Mouse (Mus musculus): ENCODE results near the gene Gbp7. TPM values are rescaled to one million over a fixed set of nuclear protein-coding genes. Genes with fewer than 3 reads are reported as not detected.

Gbp7 gene
- polyA plus RNA-seq, 2 experiments = 0.82 to 3.4 TPM

DNA sequence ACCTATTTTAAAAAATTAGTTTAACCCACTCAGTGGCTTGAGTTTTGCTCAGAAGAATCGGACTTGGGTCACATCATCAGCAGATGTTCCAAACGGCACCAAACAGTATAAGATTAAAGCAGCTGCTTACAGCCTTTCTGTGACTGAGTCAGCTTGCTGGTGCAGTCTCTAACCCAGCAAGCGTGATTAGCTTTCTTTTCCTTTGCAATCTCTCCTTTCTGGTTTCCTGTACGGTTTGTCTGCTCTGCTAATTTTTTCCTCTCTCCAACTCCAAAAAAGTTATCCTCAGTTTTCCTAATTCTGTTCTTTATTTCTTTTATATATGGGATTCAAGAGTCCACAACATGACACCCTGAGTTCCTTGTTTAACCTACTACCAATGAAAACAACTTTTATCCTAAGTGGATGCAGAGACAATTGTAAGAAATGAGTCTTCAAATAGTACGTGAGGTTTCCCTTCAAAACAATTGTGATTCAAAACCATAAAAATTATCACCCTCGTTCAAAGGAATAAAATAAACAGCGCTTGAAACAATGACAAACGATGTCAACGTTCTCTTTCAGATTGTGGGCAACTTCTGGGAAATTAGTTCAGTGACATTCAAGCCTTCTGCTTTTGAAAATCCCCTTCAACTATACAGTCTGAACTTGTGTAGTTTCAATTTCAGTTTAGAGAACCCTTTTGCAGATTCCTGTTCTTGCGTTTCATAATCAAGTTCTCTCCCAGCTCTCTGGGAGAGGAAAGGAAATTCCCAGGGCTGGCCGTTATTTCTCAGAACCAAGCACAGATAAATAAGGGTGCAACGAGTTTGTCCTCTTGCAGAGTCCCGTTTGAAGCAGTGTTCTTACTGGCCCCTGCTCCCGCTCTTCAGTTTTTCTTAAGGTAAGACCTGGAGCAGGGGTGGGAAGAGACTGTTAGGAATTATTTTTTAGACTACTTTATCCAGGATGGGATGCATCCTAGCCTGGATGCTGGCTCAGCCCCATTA, 33.7 kb upstream of the Gbp7 start:
- H3K4me3 ChIP-seq (replicated peaks; ENCODE audit: low read length) = no peak overlapping the region
- H3K36me3 ChIP-seq (ENCODE audit: control insufficient read depth, insufficient read depth, low read length) = no peaks in the 10 kb centered on the region
- DNase-seq (ENCODE audit: low spot score) (no peak), ATAC-seq (ENCODE audit: low FRiP score, low read depth) (no peak)
- no peaks in the 10 kb centered on the region for H3K27me3 ChIP-seq (ENCODE audit: control insufficient read depth, insufficient read depth, low read length)
- 52% methylated on average over 14 of the region's 14 CpGs for WGBS
- H3K9me3 ChIP-seq (ENCODE audit: control insufficient read depth, low read length) = no peaks in the 10 kb centered on the region
- H3K9ac ChIP-seq (ENCODE audit: low read depth, low read length, severe bottlenecking) = no peak overlapping the region
- no peak overlapping the region for H3K4me2 ChIP-seq (replicated peaks; ENCODE audit: low read depth, low read length, severe bottlenecking)
- no peak overlapping the region for H3K27ac ChIP-seq (replicated peaks; ENCODE audit: low read depth, low read length)
- no peaks in the 10 kb centered on the region for H3K4me1 ChIP-seq (ENCODE audit: control insufficient read depth, insufficient read depth, low read length)
- TF ChIP-seq POLR2A (IDR thresholded peaks at IDR 0.05; ENCODE audit: borderline replicate concordance, extremely low read depth, insufficient read depth, insufficient read length) = no peak

DNA sequence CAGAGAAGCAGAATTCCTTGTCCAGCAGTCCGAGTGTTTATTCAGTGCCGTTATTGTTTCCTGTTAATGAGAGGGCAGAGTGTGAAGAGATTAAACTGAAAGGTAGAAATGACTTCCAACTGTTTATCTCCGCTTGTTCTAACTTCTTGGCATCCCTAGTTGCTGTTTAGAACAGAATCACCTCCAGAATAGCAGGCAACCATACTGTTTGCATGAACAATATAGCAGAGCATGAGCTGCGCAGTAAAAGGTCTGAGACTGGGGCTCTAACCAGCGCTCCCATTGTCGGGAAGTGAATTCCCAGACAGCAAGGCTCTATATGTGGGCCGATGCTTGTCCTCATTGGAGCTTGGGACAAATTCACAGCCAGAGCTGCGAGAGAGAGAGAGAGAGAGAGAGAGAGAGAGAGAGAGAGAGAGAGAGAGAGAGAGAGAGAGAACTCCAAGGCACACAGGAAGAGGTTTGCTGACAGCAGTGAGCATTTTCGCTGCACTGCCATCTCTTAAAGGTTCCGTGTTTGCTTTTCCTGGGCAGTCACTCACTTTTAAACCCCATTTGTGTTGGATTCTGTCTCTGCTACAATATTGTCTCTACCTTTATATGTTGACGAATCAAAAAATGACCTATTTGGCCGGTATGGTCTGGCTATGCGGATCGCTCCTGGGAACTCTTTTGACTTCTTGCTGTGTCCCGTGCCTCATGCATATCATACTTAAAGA, 32.9 kb upstream of the Gbp7 start:
- Histone ChIP-seq H3K9ac (ENCODE audit: low read depth, low read length, severe bottlenecking) (no peak overlapping the region), H3K4me1 (ENCODE audit: control insufficient read depth, insufficient read depth, low read length) (no peaks in the 10 kb centered on the region), H3K27me3 (ENCODE audit: control insufficient read depth, insufficient read depth, low read length) (no peaks in the 10 kb centered on the region), H3K4me3 (replicated peaks; ENCODE audit: low read length) (no peak overlapping the region), H3K9me3 (ENCODE audit: control insufficient read depth, low read length) (no peaks in the 10 kb centered on the region), H3K36me3 (ENCODE audit: control insufficient read depth, insufficient read depth, low read length) (no peaks in the 10 kb centered on the region), H3K27ac (replicated peaks; ENCODE audit: low read depth, low read length) (no peak overlapping the region), H3K4me2 (replicated peaks; ENCODE audit: low read depth, low read length, severe bottlenecking) (no peak overlapping the region)
- WGBS = 57% methylated on average over 15 of the region's 15 CpGs
- no peak for ATAC-seq (ENCODE audit: low FRiP score, low read depth)
- no peak for DNase-seq (ENCODE audit: low spot score)
- no peak for TF ChIP-seq POLR2A (IDR thresholded peaks at IDR 0.05; ENCODE audit: borderline replicate concordance, extremely low read depth, insufficient read depth, insufficient read length)

GRCm38 (mm10) chr3:142498941-142499340, 31.2 kb upstream of the Gbp7 start:
- no peaks in the 10 kb centered on the region for H3K27me3 ChIP-seq (ENCODE audit: control insufficient read depth, insufficient read depth, low read length)
- H3K9me3 ChIP-seq (ENCODE audit: control insufficient read depth, low read length) = no peaks in the 10 kb centered on the region
- no peak for ATAC-seq (ENCODE audit: low FRiP score, low read depth)
- no peak for TF ChIP-seq POLR2A (IDR thresholded peaks at IDR 0.05; ENCODE audit: borderline replicate concordance, extremely low read depth, insufficient read depth, insufficient read length)
- DNase-seq (ENCODE audit: low spot score) = no peak
- H3K4me2 ChIP-seq (replicated peaks; ENCODE audit: low read depth, low read length, severe bottlenecking) = no peak overlapping the region
- H3K9ac ChIP-seq (ENCODE audit: low read depth, low read length, severe bottlenecking) = no peak overlapping the region
- H3K36me3 ChIP-seq (ENCODE audit: control insufficient read depth, insufficient read depth, low read length) = no peaks in the 10 kb centered on the region
- no peak overlapping the region for H3K27ac ChIP-seq (replicated peaks; ENCODE audit: low read depth, low read length)
- no peaks in the 10 kb centered on the region for H3K4me1 ChIP-seq (ENCODE audit: control insufficient read depth, insufficient read depth, low read length)
- 81% methylated on average over 5 of the region's 5 CpGs for WGBS
- no peak overlapping the region for H3K4me3 ChIP-seq (replicated peaks; ENCODE audit: low read length)

DNA sequence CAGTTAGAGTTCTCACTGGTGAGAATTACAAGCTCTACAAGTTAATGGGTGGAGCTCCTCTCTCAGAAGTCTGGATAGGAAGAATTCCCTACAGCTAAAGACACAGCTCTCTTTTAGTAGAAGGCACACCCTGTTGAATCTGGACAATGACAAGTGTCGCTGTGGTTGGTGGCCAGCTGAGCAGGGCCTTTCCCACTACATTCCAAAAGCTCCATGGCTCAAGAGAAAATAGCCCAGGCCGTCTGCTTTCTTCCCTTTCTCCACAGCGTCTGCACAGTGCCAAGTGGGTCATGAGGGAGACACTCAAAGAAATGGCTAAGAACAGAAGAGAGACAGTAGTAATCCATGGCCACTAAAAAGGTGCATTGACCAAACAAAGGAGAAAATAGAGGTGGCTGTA, 2.0 kb upstream of the Gbp7 start:
- no peak for TF ChIP-seq POLR2A (IDR thresholded peaks at IDR 0.05; ENCODE audit: borderline replicate concordance, extremely low read depth, insufficient read depth, insufficient read length)
- WGBS = 82% methylated on average over 3 of the region's 3 CpGs
- H3K4me3 ChIP-seq (replicated peaks; ENCODE audit: low read length) = no peak overlapping the region

GRCm38 (mm10) chr3:142529597-142529996, 545 bp upstream of the Gbp7 start:
- H3K36me3 ChIP-seq (ENCODE audit: control insufficient read depth, insufficient read depth, low read length) = no peaks in the 10 kb centered on the region
- ATAC-seq (ENCODE audit: low FRiP score, low read depth) = no peak
- WGBS = 37% methylated on average over 2 of the region's 2 CpGs
- no peak for DNase-seq (ENCODE audit: low spot score)
- no peak overlapping the region for H3K27ac ChIP-seq (replicated peaks; ENCODE audit: low read depth, low read length)
- 0 out of 2 replicates have a peak, but pooled peaks cover 4% of the 10 kb centered on the region for H3K27me3 ChIP-seq (ENCODE audit: control insufficient read depth, insufficient read depth, low read length)
- H3K9ac ChIP-seq (ENCODE audit: low read depth, low read length, severe bottlenecking) = no peak overlapping the region
- TF ChIP-seq POLR2A (IDR thresholded peaks at IDR 0.05; ENCODE audit: borderline replicate concordance, extremely low read depth, insufficient read depth, insufficient read length) = no peak
- peak overlapping the region; percentile 96 for H3K4me2 ChIP-seq (replicated peaks; ENCODE audit: low read depth, low read length, severe bottlenecking)
- H3K4me3 ChIP-seq (replicated peaks; ENCODE audit: low read length) = peak overlapping the region; percentile 55
- no peaks in the 10 kb centered on the region for H3K4me1 ChIP-seq (ENCODE audit: control insufficient read depth, insufficient read depth, low read length)
- no peaks in the 10 kb centered on the region for H3K9me3 ChIP-seq (ENCODE audit: control insufficient read depth, low read length)

More for the DNA sequence above, 2.0 kb upstream of the Gbp7 start:
- DNase-seq (ENCODE audit: low spot score) (no peak), ATAC-seq (ENCODE audit: low FRiP score, low read depth) (no peak)
- 0 out of 2 replicates have a peak, but pooled peaks cover 4% of the 10 kb centered on the region for H3K27me3 ChIP-seq (ENCODE audit: control insufficient read depth, insufficient read depth, low read length)
- H3K4me2 ChIP-seq (replicated peaks; ENCODE audit: low read depth, low read length, severe bottlenecking) = no peak overlapping the region
- H3K9ac ChIP-seq (ENCODE audit: low read depth, low read length, severe bottlenecking) = no peak overlapping the region
- no peaks in the 10 kb centered on the region for H3K9me3 ChIP-seq (ENCODE audit: control insufficient read depth, low read length)
- no peak overlapping the region for H3K27ac ChIP-seq (replicated peaks; ENCODE audit: low read depth, low read length)
- H3K4me1 ChIP-seq (ENCODE audit: control insufficient read depth, insufficient read depth, low read length) = no peaks in the 10 kb centered on the region
- no peaks in the 10 kb centered on the region for H3K36me3 ChIP-seq (ENCODE audit: control insufficient read depth, insufficient read depth, low read length)

All from limb, embryonic 14.5 days (tissue).